Mouse (Mus musculus): ENCODE measurements around the gene Pgam5. TPM values are rescaled to one million over a fixed set of nuclear protein-coding genes. Genes with fewer than 3 reads are reported as not detected.

The Pgam5 gene
- polyA plus RNA-seq (2014; fragmentation: Illumina TruSeq; extraction: RNeasy Lipid Tissue Mini Kit (QIAGEN cat#74804); ENCODE audit: low read depth, low replicate concordance), result 18.0 TPM

DNA sequence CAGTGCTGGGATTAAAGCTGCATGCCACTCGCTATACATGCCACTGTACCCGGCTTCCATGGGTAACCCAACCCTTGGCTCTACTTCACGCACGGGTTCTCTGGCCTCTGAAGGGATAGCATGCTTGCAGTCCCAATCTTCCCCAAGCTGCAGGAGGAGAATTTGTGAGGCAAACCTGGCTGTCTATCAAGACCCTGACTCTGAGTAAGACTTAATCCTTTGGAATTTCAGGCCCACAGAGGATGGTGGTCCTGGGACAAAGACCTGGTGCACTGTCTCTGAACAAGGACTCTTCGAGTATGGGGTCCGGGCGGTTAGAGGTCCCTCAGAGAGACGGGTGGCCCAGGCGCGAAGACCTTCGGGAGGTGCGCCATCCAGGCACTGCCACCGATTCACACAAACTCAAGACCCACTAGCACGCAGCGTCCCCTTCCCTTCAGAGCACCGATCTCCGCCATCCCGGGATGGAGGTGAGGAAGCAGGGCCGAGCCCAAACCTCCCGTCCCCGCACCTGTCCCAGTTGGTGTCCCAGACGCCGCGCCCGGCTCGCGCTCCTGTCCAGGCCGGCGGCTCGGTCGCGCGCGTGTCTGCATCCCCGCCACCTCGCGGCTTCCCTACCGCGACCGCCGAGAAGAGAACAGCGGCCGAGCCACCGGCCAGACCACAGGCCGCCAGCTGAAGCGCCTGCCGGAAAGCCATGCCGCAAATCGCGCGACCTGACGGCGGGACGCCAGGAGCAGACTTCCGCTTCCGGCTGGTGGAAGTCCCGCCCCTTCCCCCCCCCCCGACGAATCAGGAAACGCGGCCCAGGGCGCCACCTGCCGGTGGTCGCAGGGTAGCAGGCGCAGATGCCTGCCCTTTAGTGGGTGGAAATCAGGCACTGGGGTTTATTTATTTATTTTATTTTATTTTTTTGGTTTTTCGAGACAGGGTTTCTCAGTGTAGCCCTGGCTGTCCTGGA is at the start of gene Pgam5:
Gene Pgam5, minus strand, starts transcription at position 773 of the 961 bp plus-strand sequence.

GRCm38 (mm10) chr5:110285770-110286445 is 16.2 kb upstream of the Pgam5 start, which contains the start of the genes Pxmp2 and Pole:
Pxmp2 (minus strand) TSS chr5:110286186.
Pole (plus strand) TSS chr5:110286306.

GRCm38 (mm10) chr5:110230780-110231461 is 38.8 kb downstream of the Pgam5 start, which contains the start of gene Ankle2:
Ankle2 (plus strand) TSS chr5:110231004.

Other genes starting within 250 kb of the Pgam5 start
- 3.6 TPM for gene Gm17655, start 197.4 kb downstream of the Pgam5 start, polyA plus RNA-seq (2014; fragmentation: Illumina TruSeq; extraction: RNeasy Lipid Tissue Mini Kit (QIAGEN cat#74804); ENCODE audit: low read depth, low replicate concordance)
- 6.0 TPM for gene Gm35315, start 175.5 kb downstream of the Pgam5 start, polyA plus RNA-seq (2014; fragmentation: Illumina TruSeq; extraction: RNeasy Lipid Tissue Mini Kit (QIAGEN cat#74804); ENCODE audit: low read depth, low replicate concordance)
- not detected for gene Plcxd1, start 169.9 kb downstream of the Pgam5 start, polyA plus RNA-seq (2014; fragmentation: Illumina TruSeq; extraction: RNeasy Lipid Tissue Mini Kit (QIAGEN cat#74804); ENCODE audit: low read depth, low replicate concordance)
- not detected for gene Gtpbp6, start 161.7 kb downstream of the Pgam5 start, polyA plus RNA-seq (2014; fragmentation: Illumina TruSeq; extraction: RNeasy Lipid Tissue Mini Kit (QIAGEN cat#74804); ENCODE audit: low read depth, low replicate concordance)
- gene Zfp605, start 159.8 kb downstream of the Pgam5 start, polyA plus RNA-seq (2014; fragmentation: Illumina TruSeq; extraction: RNeasy Lipid Tissue Mini Kit (QIAGEN cat#74804); ENCODE audit: low read depth, low replicate concordance), result 4.1 TPM
- gene Chfr, start 134.1 kb downstream of the Pgam5 start, polyA plus RNA-seq (2014; fragmentation: Illumina TruSeq; extraction: RNeasy Lipid Tissue Mini Kit (QIAGEN cat#74804); ENCODE audit: low read depth, low replicate concordance), result 12.9 TPM
- 6.9 TPM for gene Golga3, start 93.2 kb downstream of the Pgam5 start, polyA plus RNA-seq (2014; fragmentation: Illumina TruSeq; extraction: RNeasy Lipid Tissue Mini Kit (QIAGEN cat#74804); ENCODE audit: low read depth, low replicate concordance)
- 20.7 TPM for gene Ankle2, start 38.9 kb downstream of the Pgam5 start, polyA plus RNA-seq (2014; fragmentation: Illumina TruSeq; extraction: RNeasy Lipid Tissue Mini Kit (QIAGEN cat#74804); ENCODE audit: low read depth, low replicate concordance)
- gene Pxmp2, start 16.3 kb upstream of the Pgam5 start, polyA plus RNA-seq (2014; fragmentation: Illumina TruSeq; extraction: RNeasy Lipid Tissue Mini Kit (QIAGEN cat#74804); ENCODE audit: low read depth, low replicate concordance), result 211 TPM
- gene Pole, start 16.4 kb upstream of the Pgam5 start, polyA plus RNA-seq (2014; fragmentation: Illumina TruSeq; extraction: RNeasy Lipid Tissue Mini Kit (QIAGEN cat#74804); ENCODE audit: low read depth, low replicate concordance), result 1.1 TPM
- gene P2rx2, start 73.3 kb upstream of the Pgam5 start, polyA plus RNA-seq (2014; fragmentation: Illumina TruSeq; extraction: RNeasy Lipid Tissue Mini Kit (QIAGEN cat#74804); ENCODE audit: low read depth, low replicate concordance), result not detected
- not detected for gene Lrcol1, start 74.8 kb upstream of the Pgam5 start, polyA plus RNA-seq (2014; fragmentation: Illumina TruSeq; extraction: RNeasy Lipid Tissue Mini Kit (QIAGEN cat#74804); ENCODE audit: low read depth, low replicate concordance)
- 2.6 TPM for gene Fbrsl1, start 178.6 kb upstream of the Pgam5 start, polyA plus RNA-seq (2014; fragmentation: Illumina TruSeq; extraction: RNeasy Lipid Tissue Mini Kit (QIAGEN cat#74804); ENCODE audit: low read depth, low replicate concordance)